Mouse (Mus musculus): ENCODE data around the gene Gas7. TPM values are rescaled to one million over a fixed set of nuclear protein-coding genes. Genes with fewer than 3 reads are reported as not detected.

Gene Gas7
- total RNA-seq, 1 experiment, result 2.4 TPM

DNA sequence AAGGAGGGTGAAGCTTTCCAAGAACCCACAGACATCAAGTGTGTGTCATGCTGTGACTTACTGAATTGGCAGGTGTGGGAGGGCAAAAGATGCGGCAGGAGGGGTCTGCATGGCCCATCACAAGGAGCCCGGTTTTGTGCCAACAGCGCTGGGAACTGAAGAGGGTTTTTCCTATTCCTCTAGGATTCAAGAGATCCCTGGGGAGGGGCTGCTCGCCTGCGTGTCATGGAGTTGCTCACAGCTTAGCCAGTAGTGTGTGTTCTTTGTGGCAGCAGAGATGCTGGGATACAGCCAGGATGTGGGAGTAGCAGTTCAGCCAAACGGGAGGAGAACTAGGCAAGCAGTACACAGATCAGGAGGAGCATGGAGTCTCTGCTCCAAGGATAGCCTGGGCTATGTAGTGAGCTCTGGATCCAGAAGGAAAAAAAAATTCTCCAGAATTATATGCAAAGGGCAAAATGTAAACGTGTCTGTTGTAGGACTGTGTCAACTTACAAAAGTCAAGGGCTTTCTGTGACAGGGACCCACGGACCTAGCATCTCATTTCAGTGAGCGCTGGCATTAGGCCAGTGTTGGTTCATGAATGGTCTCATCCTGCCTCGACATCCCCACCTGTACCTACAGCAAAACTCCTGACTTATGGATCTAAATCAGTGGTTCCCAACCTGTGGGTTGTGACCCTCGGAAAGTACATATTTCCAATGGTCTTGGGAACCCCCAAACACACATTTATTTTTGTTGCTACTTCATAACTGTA, 193.6 kb downstream of the Gas7 start:
- H3K9me3 ChIP-seq (ENCODE audit: control insufficient read depth, insufficient read depth, low read depth, low read length), result no peaks in the 10 kb centered on the region
- H3K36me3 ChIP-seq (ENCODE audit: control insufficient read depth, insufficient read depth, low read length, poor library complexity, severe bottlenecking), result no peaks in the 10 kb centered on the region
- TF ChIP-seq CHD2 (IDR thresholded peaks at IDR 0.05; ENCODE audit: low read depth, low read length) (no peak), MAFK (IDR thresholded peaks at IDR 0.05; ENCODE audit: insufficient read depth, low read depth, low read length) (no peak), HCFC1 (IDR thresholded peaks at IDR 0.05; ENCODE audit: borderline replicate concordance, insufficient read depth, low read length) (no peak), ZC3H11A (IDR thresholded peaks at IDR 0.05; ENCODE audit: borderline replicate concordance, low read depth, low read length) (no peak), ZNF384 (IDR thresholded peaks at IDR 0.05; ENCODE audit: low read depth, low read length) (no peak)
- no peak for DNase-seq (ENCODE audit: low read depth, low spot score)
- no peak overlapping the region for H3K4me3 ChIP-seq (ENCODE audit: insufficient read depth in 1 of 2, low read depth in 1 of 2, low read length in 2 of 2, poor library complexity in 1 of 2, severe bottlenecking in 1 of 2)
- no peak overlapping the region for H3K9ac ChIP-seq (ENCODE audit: insufficient read depth, low read depth, low read length, poor library complexity, severe bottlenecking)
- H3K4me1 ChIP-seq (ENCODE audit: control insufficient read depth in 2 of 2, insufficient read depth in 2 of 2, low read length in 2 of 2, poor library complexity in 1 of 2), result peaks cover 7 to 10% of the 10 kb centered on the region in 2 experiments; a peak in 3 of 4 replicates
- in situ Hi-C loops (cut with MboI; ENCODE audit: low sequenced_read_pairs in 2 of 2, unreplicated experiment in 2 of 2), result no loop called here
- H3K27ac ChIP-seq (ENCODE audit: insufficient read depth, low read depth, low read length, poor library complexity, severe bottlenecking), result no peak overlapping the region

DNA sequence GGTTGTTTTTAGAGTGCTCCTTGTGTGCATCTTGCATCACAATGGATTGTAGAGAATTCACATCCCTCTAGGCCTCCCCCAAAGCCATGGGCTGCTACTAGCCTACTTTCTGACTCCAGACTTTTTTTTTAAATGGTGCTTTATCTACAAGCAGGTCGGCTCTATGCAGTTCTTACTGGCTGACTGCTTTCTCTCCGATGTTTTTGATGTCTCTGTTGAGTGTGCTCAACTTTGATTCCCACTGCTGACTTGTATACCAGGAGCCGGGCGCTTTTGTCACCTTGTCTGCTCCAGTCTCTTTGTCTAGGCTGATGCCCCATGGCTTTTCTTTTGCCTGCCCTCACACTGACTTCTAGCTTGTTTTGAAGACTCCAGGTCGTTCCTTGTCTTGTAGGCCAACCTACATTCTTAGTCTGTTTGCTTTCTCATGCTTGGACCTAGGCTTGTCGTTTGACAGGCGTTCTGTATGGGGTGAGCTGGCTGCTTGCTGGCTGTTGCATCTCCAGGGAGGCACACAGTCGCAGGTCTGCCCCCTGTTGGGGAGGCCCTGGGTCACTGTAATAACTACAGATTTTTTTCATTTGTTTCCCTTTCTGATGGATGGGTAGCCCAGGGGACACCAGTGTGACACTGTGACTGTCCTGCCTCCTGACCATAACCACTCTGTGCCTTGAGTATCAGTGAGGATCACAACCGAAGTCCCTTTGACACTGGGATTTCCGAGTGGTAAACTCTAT, 194.9 kb downstream of the Gas7 start:
- no peak overlapping the region for H3K4me3 ChIP-seq (ENCODE audit: insufficient read depth in 1 of 2, low read depth in 1 of 2, low read length in 2 of 2, poor library complexity in 1 of 2, severe bottlenecking in 1 of 2)
- no peak for TF ChIP-seq MAFK (IDR thresholded peaks at IDR 0.05; ENCODE audit: insufficient read depth, low read depth, low read length)
- no peaks in the 10 kb centered on the region for H3K9me3 ChIP-seq (ENCODE audit: control insufficient read depth, insufficient read depth, low read depth, low read length)
- in situ Hi-C loops (cut with MboI; ENCODE audit: low sequenced_read_pairs in 2 of 2, unreplicated experiment in 2 of 2), result no loop called here
- H3K27ac ChIP-seq (ENCODE audit: insufficient read depth, low read depth, low read length, poor library complexity, severe bottlenecking), result no peak overlapping the region
- H3K4me1 ChIP-seq (ENCODE audit: control insufficient read depth in 2 of 2, insufficient read depth in 2 of 2, low read length in 2 of 2, poor library complexity in 1 of 2), result peaks cover 7 to 10% of the 10 kb centered on the region in 2 experiments; a peak in 3 of 4 replicates
- peak; percentile 11 for DNase-seq (ENCODE audit: low read depth, low spot score)
- no peak overlapping the region for H3K9ac ChIP-seq (ENCODE audit: insufficient read depth, low read depth, low read length, poor library complexity, severe bottlenecking)
- no peaks in the 10 kb centered on the region for H3K36me3 ChIP-seq (ENCODE audit: control insufficient read depth, insufficient read depth, low read length, poor library complexity, severe bottlenecking)

DNA sequence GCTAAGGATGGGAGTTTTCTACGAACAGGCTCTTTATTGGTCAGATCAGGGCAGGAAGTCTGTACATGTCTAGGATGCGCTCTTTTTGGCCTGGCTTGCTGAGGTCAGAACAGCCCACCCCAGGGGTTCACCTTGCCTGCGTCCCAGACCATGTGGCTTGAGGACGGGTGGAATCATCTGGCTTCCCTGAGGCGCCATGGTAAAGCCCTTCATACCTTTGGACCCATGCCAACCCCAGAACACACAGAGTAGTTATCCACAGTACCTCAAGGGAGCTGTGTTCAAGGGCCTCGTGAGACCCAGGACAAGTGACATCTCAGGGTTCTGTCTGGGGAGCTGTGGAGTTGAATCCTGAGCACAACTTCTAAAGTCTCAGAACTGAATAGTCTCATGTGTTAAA, 196.5 kb downstream of the Gas7 start:
- in situ Hi-C loops (cut with MboI; ENCODE audit: low sequenced_read_pairs in 2 of 2, unreplicated experiment in 2 of 2), result no loop called here
- Histone ChIP-seq H3K36me3 (ENCODE audit: control insufficient read depth, insufficient read depth, low read length, poor library complexity, severe bottlenecking) (no peaks in the 10 kb centered on the region), H3K27ac (ENCODE audit: insufficient read depth, low read depth, low read length, poor library complexity, severe bottlenecking) (no peak overlapping the region), H3K4me1 (ENCODE audit: control insufficient read depth in 2 of 2, insufficient read depth in 2 of 2, low read length in 2 of 2, poor library complexity in 1 of 2) (peaks cover 7 to 18% of the 10 kb centered on the region in 2 experiments; a peak in 3 of 4 replicates), H3K4me3 (ENCODE audit: insufficient read depth in 1 of 2, low read depth in 1 of 2, low read length in 2 of 2, poor library complexity in 1 of 2, severe bottlenecking in 1 of 2) (no peak overlapping the region), H3K9ac (ENCODE audit: insufficient read depth, low read depth, low read length, poor library complexity, severe bottlenecking) (no peak overlapping the region), H3K9me3 (ENCODE audit: control insufficient read depth, insufficient read depth, low read depth, low read length) (no peaks in the 10 kb centered on the region)
- TF ChIP-seq ZC3H11A (IDR thresholded peaks at IDR 0.05; ENCODE audit: borderline replicate concordance, low read depth, low read length), result no peak
- no peak for TF ChIP-seq MAFK (IDR thresholded peaks at IDR 0.05; ENCODE audit: insufficient read depth, low read depth, low read length)
- no peak for TF ChIP-seq ZNF384 (IDR thresholded peaks at IDR 0.05; ENCODE audit: low read depth, low read length)
- no peak for TF ChIP-seq CHD2 (IDR thresholded peaks at IDR 0.05; ENCODE audit: low read depth, low read length)
- no peak for TF ChIP-seq HCFC1 (IDR thresholded peaks at IDR 0.05; ENCODE audit: borderline replicate concordance, insufficient read depth, low read length)
- DNase-seq (ENCODE audit: low read depth, low spot score), result no peak

DNA sequence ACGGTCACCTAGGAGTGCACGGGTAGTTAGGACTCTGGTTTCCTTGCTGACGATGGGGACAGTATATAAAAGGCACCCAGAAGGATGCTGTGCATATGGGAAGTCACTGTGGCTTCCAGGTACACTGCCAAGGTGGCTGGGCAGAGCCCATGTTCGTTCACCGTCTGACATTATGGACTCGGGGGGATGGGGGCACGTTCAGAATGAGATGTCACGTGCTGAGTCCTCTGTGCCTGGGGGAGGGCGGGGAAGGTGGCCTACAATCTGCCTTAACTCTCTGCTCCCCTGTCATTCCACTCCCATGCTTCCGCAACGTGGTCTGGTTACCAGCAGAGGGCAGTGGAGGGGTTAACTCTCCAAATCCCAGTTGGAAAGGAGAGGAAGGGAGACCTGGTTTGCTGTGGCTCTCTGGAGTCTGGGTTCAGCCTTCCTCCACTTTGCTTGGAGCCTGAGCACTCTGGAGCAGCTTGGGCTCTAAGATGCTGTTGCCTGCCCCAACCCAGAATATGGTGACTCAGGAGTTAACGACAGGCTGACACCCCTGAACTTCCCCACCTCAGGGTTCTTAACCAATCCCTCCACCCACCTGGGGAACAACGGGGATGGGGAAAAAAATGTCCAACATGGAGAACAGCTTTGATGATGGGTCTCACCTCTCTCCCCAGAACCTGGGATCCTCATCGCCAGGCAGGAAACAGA, 197.1 kb downstream of the Gas7 start:
- Histone ChIP-seq H3K9ac (ENCODE audit: insufficient read depth, low read depth, low read length, poor library complexity, severe bottlenecking) (no peak overlapping the region), H3K36me3 (ENCODE audit: control insufficient read depth, insufficient read depth, low read length, poor library complexity, severe bottlenecking) (no peaks in the 10 kb centered on the region), H3K27ac (ENCODE audit: insufficient read depth, low read depth, low read length, poor library complexity, severe bottlenecking) (no peak overlapping the region), H3K4me3 (ENCODE audit: insufficient read depth in 1 of 2, low read depth in 1 of 2, low read length in 2 of 2, poor library complexity in 1 of 2, severe bottlenecking in 1 of 2) (0 out of 4 replicates have a peak overlapping the region, but pooled peaks of 1 of the 2 experiments have one; percentile 2), H3K9me3 (ENCODE audit: control insufficient read depth, insufficient read depth, low read depth, low read length) (no peaks in the 10 kb centered on the region), H3K4me1 (ENCODE audit: control insufficient read depth in 2 of 2, insufficient read depth in 2 of 2, low read length in 2 of 2, poor library complexity in 1 of 2) (peaks cover 7 to 20% of the 10 kb centered on the region in 2 experiments; a peak in 3 of 4 replicates)
- TF ChIP-seq MAFK (IDR thresholded peaks at IDR 0.05; ENCODE audit: insufficient read depth, low read depth, low read length) (no peak), ZC3H11A (IDR thresholded peaks at IDR 0.05; ENCODE audit: borderline replicate concordance, low read depth, low read length) (peak; percentile 10; the same call in 1 of the 2 replicates)
- DNase-seq (ENCODE audit: low read depth, low spot score), result peak; percentile 56
- in situ Hi-C loops (cut with MboI; ENCODE audit: low sequenced_read_pairs in 2 of 2, unreplicated experiment in 2 of 2), result no loop called here

Measured in ES-E14 (cell line).